Mouse (Mus musculus) CD4-positive, CD25-positive, alpha-beta regulatory T cell, adult 2 months (primary cell): ENCODE measurements around the gene Slc25a27.

Experiments
- DNase-seq: peaks from one replicate; pipeline ENCODE4 v3.0.0-alpha.2; 2012; ENCODE audit warnings: low read depth, low spot score

Gene Slc25a27

GRCm38 (mm10) chr17:43666576-43667289 lies at the start of gene Slc25a27:
Slc25a27 (minus strand) TSS chr17:43667214.
- DNase-seq = peak; percentile 89

GRCm38 (mm10) chr17:43716601-43717000 lies 49.6 kb upstream of the Slc25a27 start:
- no peak for DNase-seq

DNA sequence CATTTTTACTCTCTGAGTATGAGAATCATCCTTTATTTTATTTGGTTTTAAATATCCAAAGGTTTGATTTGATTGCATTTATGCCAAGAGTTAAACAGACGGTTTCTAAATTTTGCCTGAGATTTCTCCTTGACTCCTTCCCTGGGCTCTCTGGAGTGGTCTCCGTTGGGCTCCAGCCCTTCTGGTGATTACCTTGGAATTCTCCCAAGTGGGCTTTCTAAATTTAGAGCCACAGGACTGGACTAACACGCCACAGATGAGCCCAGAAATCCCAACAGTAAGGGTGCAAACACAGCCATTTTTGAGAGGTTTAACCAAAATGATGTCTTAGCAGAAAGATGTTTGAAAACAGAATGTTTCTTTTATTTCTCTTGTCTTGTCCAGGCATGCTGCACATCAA lies 47.2 kb upstream of the Slc25a27 start:
- DNase-seq = no peak

DNA sequence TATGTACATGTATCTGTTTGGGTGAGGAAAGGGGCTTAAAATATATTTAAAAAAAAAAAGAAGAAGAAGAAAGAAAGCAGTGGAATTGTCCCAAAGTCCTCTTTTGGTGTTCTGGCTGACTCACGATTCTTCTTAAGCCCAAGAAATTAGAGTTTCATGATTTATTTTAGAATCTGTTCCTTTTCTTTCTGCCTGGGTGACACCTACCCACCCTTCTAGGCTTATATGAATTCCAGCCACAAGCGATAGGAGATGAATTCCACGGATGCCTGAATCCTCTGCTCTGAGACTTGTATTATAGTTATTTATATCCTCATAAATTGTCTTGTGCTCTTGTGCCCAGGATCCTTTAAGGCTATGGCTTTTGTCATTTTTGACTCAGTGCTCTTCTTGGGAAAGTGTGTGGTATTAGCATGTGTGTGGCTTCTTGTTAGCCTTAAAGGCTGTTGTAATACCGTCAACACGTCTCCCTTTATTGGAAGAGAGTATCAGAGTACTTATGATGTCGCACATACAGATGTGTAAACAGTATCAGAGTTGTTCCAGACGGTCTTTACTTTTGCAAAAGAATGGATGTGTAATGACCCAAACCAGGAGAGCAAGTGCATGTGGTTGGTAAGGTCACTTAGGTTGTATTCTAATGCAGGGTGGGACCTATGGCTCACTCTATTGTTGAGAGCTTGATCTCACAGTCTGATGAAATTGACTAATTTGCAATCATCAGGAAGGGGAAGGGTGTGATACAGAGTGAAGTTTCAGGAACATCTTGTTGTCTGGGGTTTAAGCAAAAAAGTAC lies 44.7 kb upstream of the Slc25a27 start:
- DNase-seq = no peak

DNA sequence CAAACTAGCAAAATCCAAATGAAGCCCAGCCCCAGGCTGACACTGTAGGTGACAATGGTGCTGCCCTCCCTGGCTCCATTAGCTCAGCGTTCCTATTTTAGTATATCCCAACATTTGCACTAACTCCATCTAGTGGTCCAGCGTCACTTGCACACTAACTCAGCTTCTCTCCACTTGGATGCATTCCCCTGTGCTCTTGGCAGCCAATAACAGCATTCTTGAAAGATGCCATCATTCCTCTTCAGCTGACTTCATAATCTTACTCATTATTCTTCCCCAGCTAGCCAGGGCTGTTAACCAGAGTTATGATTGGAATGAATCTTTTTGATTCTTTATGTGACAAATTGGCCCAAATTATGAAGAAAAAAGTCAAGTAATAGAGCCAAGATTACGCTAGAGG lies 40.2 kb upstream of the Slc25a27 start:
- no peak for DNase-seq

DNA sequence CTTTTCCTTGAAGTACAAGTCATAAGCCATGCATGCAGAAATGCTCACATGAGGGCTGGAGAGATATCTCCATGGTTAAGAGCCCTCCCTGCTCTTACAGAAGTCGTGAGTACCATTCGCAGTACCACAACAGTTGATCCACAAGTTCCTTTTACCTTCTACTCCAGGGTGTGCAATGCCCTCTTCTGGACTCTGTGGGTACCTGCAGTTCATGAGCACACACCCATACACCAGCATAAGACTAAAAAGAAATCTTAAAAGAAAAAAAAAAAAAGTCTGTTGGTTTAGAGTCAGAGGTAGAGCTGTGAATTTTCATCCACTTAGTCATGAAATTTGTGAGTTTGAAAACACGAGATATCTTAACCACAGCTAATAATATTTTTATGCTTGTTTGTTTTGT lies 39.7 kb upstream of the Slc25a27 start:
- no peak for DNase-seq

- no peak for DNase-seq
These were observed 37.4 kb upstream of the Slc25a27 start for GRCm38 (mm10) chr17:43704216-43704930.

DNA sequence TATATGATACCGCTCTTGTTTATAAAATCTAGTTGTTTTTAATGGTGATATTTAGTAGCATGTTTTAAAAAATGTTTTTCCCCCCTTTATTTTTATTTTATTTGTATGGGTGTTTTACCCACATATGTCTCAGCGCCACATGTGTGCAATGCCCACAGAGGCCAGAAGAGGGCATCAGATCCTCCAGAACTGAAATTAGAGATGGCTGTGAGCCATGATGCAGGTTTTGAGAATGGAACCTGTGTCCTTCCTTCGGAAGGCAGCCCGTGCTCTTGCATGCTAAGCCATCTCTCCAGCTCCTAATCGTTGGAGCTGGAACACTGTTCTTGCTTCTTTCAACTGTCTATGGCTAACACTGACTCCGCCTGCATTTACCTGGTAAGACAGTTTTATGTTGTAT lies 34.0 kb upstream of the Slc25a27 start:
- DNase-seq = peak; percentile 57

DNA sequence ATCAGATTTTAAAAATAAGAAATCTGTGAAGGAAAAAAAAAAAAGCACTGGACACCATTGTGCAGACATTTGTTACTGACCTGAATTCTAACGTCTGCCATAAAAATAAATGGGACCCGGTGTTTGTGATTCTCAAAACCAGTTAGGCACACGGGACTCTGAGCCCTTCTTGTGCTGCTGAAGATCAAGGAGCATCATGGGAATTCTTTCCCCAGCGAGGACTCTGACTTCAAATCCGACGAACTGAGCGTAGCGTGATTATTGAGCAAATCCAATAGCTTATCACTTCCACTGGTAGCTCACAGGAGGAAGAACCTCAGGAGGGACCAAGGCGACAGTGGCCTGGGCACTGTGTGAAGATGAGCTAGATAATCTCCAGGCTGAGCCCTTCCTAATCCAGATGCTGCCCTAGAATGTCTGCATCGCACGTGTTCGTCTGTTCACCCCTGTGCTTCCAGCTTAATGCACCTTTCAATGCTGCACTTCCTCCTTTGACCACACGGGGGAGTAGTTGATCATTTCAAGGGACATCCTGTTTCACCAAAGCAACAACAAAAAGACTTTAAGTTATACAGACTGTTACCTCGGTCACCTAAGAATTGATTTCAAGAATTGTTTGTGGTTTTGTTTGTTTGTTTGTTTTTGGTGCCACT lies 32.1 kb upstream of the Slc25a27 start:
- DNase-seq = peak; percentile 79

GRCm38 (mm10) chr17:43689591-43689990 lies 22.6 kb upstream of the Slc25a27 start:
- DNase-seq = no peak

GRCm38 (mm10) chr17:43684638-43685037 lies 17.6 kb upstream of the Slc25a27 start:
- DNase-seq = no peak

GRCm38 (mm10) chr17:43684086-43684485 lies 17.1 kb upstream of the Slc25a27 start:
- no peak for DNase-seq

GRCm38 (mm10) chr17:43677317-43677716 lies 10.3 kb upstream of the Slc25a27 start:
- no peak for DNase-seq

GRCm38 (mm10) chr17:43676241-43676640 lies 9.2 kb upstream of the Slc25a27 start:
- DNase-seq = peak; percentile 6

GRCm38 (mm10) chr17:43675228-43675627 lies 8.2 kb upstream of the Slc25a27 start:
- DNase-seq = no peak

DNA sequence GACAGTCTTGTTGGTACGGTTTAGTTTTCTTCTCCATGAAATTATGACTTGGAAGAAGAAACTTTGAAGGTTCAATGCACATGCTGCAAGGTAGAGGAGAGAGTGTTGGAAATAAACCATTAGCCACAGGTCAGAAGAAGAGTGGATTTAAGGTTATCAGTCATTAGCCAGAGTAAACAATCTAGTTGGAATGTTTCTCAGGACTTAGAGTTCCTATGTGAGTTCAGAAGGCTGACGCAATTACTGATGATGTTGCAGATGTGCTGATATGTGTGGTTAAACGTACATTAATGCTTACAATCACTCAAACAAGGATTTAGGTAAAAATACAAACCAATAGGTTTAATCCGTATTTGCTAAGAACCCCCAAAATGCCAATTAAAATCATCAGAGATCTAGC lies 4.9 kb upstream of the Slc25a27 start:
- DNase-seq = no peak

DNA sequence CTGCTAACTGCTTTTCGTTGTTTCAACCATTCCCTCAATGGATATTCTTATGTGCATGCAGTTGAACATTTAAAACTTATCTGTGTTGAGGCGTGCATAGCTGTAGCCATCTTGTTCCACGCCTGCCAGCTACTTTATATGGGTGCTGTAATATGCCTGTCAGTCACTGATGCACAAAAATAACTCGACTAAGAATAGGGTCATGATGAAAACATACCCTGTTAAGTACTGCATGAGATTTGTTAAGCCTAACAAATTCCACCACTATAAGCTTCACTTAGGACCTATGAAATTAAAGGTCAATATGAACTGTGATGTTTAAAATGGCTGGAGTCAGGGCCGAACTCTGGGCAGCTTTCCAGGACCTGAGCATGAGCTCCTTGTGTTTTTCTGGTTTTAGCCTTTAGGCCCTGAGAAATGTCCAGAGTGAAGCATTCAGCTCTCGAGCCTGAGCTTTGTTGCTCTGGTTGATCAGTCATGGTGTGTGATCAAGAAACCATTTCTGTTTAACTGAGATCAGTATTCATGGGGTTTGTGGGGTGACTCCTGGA lies 2.2 kb upstream of the Slc25a27 start:
- DNase-seq = no peak

- DNase-seq = no peak
These were observed 353 bp upstream of the Slc25a27 start, which contains the start of gene Cyp39a1 for GRCm38 (mm10) chr17:43667290-43667843. Cyp39a1 (plus strand) TSS chr17:43667425.

GRCm38 (mm10) chr17:43651314-43652046 lies 15.5 kb downstream of the Slc25a27 start:
- DNase-seq = peak; percentile 32

DNA sequence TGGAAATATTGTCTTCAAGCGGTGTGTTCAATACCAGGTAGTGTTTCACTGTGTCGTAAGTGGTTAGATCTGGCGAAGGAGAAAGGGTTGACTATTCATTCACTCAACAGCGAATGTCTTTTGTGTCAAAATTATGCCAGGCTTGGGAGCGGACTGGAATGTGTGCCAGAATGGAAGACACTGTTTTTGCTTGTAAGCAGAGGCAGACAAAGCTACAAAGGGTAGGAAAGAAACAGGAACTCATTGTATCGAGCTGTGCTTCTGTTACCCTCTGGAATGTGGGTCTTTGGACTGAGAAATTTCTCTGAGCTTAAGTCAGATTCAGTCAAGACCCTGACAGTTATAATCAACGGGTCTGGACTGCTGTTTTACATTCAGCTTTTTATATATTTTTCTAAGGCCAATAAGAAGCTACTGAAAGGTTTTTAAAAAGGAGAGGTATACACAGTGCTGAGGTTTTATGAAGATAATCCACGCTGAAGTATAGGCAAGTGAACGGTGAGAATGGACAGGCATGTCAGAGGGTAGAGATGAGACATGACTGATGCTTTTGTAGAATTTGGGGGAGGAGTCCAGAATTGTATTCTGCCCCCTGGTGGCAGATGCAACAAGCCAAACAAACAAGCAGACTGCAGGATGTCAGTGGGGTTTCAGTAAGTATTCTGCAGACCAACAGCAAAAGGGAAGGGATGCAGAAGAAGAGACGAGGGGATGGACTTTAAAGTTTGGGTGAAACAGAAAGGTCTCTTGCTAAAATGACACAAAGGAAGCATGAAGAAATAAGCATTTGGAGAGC lies 17.2 kb downstream of the Slc25a27 start:
- peak; percentile 51 for DNase-seq
